Mouse (Mus musculus): ENCODE data around the gene Rnd2.

- no peak for TF ChIP-seq CTCF (IDR thresholded peaks at IDR 0.05; ENCODE audit: control insufficient read depth, insufficient read depth, insufficient read length)
- TF ChIP-seq MYOD1 (IDR thresholded peaks at IDR 0.05; ENCODE audit: control insufficient read depth, insufficient read length, low read depth), result no peak
- no peak for TF ChIP-seq FOSL1 (IDR thresholded peaks at IDR 0.05; ENCODE audit: insufficient read depth, low read length, poor library complexity, severe bottlenecking)
Observed at GRCm38 (mm10) chr11:101457631-101458030, 7.2 kb upstream of the Rnd2 start.
